Mouse (Mus musculus) neural tube, embryonic 14.5 days (tissue): ENCODE data around the gene Olfr168. TPM values are rescaled to one million over a fixed set of nuclear protein-coding genes. Genes with fewer than 3 reads are reported as not detected.
"Not testable (repeated sequence)": the region's sequence is repeated elsewhere in the genome, so short reads cannot be mapped to it uniquely, and the experiment has no call there.

Experiments
- ATAC-seq: fragments of 200-750 bp; cut with Nextera tagmentation; 2 replicates; pipeline ENCODE4 v1.8.0; 2017; ENCODE audit warnings: low read depth, mild to moderate bottlenecking, moderate TSS enrichment, moderate library complexity
- H3K27ac ChIP-seq: fragments of 300-500 bp; sonication (generic); 2 replicates; pipeline ENCODE4 v1.5.1; 2014; ENCODE audit warnings: low read depth, mild to moderate bottlenecking, control low read depth, low read length, moderate library complexity, mixed read lengths
- H3K27me3 ChIP-seq: fragments of 300-500 bp; sonication (generic); 2 replicates; pipeline ENCODE4 v1.6.1; 2014; ENCODE audit warnings: low read length; ENCODE audit not compliant: control insufficient read depth, insufficient read depth
- H3K36me3 ChIP-seq: fragments of 300-500 bp; sonication (generic); 2 replicates; pipeline ENCODE4 v1.6.1; 2014; ENCODE audit warnings: low read length, mixed read lengths; ENCODE audit not compliant: control insufficient read depth, insufficient read depth
- H3K4me1 ChIP-seq: fragments of 300-500 bp; sonication (generic); 2 replicates; pipeline ENCODE4 v1.6.1; 2014; ENCODE audit warnings: low read length; ENCODE audit not compliant: control insufficient read depth, insufficient read depth
- H3K4me2 ChIP-seq: fragments of 300-500 bp; sonication (generic); 2 replicates; pipeline ENCODE4 v1.6.1; 2014; ENCODE audit warnings: mild to moderate bottlenecking, low read depth, low read length, control low read depth
- H3K4me3 ChIP-seq: fragments of 300-500 bp; sonication (generic); 2 replicates; pipeline ENCODE4 v1.5.1; 2014; ENCODE audit warnings: low read depth, low read length, control low read depth, mixed read lengths
- H3K9ac ChIP-seq: fragments of 300-500 bp; sonication (generic); replicated peaks from 2 replicates; pipeline ENCODE4 v1.6.1; 2014; ENCODE audit warnings: low read depth, mild to moderate bottlenecking, control low read depth, low read length, mixed read lengths
- H3K9me3 ChIP-seq: fragments of 300-500 bp; sonication (generic); 2 replicates; pipeline ENCODE4 v1.6.1; 2016; ENCODE audit warnings: low read length; ENCODE audit not compliant: control insufficient read depth
- WGBS: fragments of 180-500 bp; shearing (Covaris S2); extraction: QIAGEN DNeasy Blood & Tissue Kit; methylation state at CpG from one replicate; pipeline ENCODE4 v1.1.7; 2014; 5-methylcytosine and 5-hydroxymethylcytosine counted together
- polyA plus RNA-seq: library from polyadenylated mRNA; unstranded; fragments of >200 nt; fragmentation: Nextera tagmentation; extraction: Ambion mirVana; gene quantifications from 2 replicates; pipeline ENCODE4 v1.2.1, GENCODE M21; 2014

Olfr168 gene
- not detected in 2 replicates for polyA plus RNA-seq

- H3K4me3 ChIP-seq, result no peak within 1 kb of the TSS
- ATAC-seq, result no peak
- no peak within 1 kb of the TSS for H3K27ac ChIP-seq
- H3K4me1 ChIP-seq, result no peaks in the 10 kb centered on the region
- no peak within 1 kb of the TSS for H3K9ac ChIP-seq
- H3K4me2 ChIP-seq, result no peak within 1 kb of the TSS
- no peaks in the 10 kb centered on the region for H3K9me3 ChIP-seq
- H3K27me3 ChIP-seq, result no peaks in the 10 kb centered on the region
- H3K36me3 ChIP-seq, result no peaks in the 10 kb centered on the region
These were observed at the start of gene Olfr168 for GRCm38 (mm10) chr16:19535455-19535854. TSS of gene Olfr168 (minus strand) at chr16:19535555.

GRCm38 (mm10) chr16:19571709-19572108, 36.4 kb upstream of the Olfr168 start, which contains the start of gene Olfr169:
TSS of gene Olfr169 (minus strand) at chr16:19571809.
- ATAC-seq, H3K4me3 ChIP-seq, H3K27ac ChIP-seq, H3K4me2 ChIP-seq, H3K27me3 ChIP-seq, H3K36me3 ChIP-seq, H3K9ac ChIP-seq, H3K9me3 ChIP-seq, H3K4me1 ChIP-seq: not testable (repeated sequence)
- 91% methylated on average over 2 of the region's 2 CpGs for WGBS

- H3K9ac ChIP-seq, H3K27ac ChIP-seq, H3K36me3 ChIP-seq, H3K9me3 ChIP-seq, H3K4me1 ChIP-seq, H3K4me2 ChIP-seq, ATAC-seq, H3K4me3 ChIP-seq, H3K27me3 ChIP-seq: not testable (repeated sequence)
- WGBS, result 85% methylated on average over 7 of the region's 7 CpGs
These were observed 18.1 kb upstream of the Olfr168 start for GRCm38 (mm10) chr16:19553429-19553828.

GRCm38 (mm10) chr16:19552246-19552645, 16.9 kb upstream of the Olfr168 start:
- not testable (repeated sequence) for H3K27ac ChIP-seq, H3K27me3 ChIP-seq, ATAC-seq, H3K4me3 ChIP-seq, H3K9me3 ChIP-seq, H3K9ac ChIP-seq, H3K36me3 ChIP-seq, H3K4me1 ChIP-seq, H3K4me2 ChIP-seq
- WGBS, result 93% methylated on average over 3 of the region's 3 CpGs

- Histone ChIP-seq H3K4me1 (no peaks in the 10 kb centered on the region), H3K4me3 (no peak within 1 kb of the TSS), H3K9me3 (no peaks in the 10 kb centered on the region), H3K27me3 (no peaks in the 10 kb centered on the region), H3K9ac (no peak within 1 kb of the TSS), H3K4me2 (no peak within 1 kb of the TSS), H3K27ac (no peak within 1 kb of the TSS), H3K36me3 (no peaks in the 10 kb centered on the region)
- no peak for ATAC-seq
- WGBS, result 82% methylated on average over 2 of the region's 2 CpGs
These were observed 13.2 kb downstream of the Olfr168 start, which contains the start of gene Olfr167 for GRCm38 (mm10) chr16:19522166-19522565. TSS of gene Olfr167 (minus strand) at chr16:19522266.

DNA sequence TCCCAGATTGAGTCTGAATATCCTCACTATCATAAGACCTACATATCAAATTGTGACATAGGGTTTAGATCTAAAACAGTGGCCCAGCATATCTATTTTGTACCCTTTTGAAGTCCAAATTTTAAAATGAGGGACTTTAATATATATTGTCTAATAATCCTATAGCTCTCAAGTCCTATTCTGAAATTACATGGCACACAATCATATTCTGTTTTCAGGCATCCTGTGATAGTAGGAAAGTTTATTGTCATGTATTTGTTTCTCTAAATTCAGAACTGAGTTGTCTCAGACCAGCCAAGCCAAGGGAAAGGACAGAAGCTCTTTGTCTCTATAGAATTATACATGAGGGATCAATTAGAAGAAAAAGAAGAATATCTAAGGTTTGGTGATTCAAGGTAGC, 52.0 kb downstream of the Olfr168 start, which contains the start of gene Olfr166:
Olfr166 (plus strand) TSS at position 301 of the 400 bp plus-strand sequence.
- Histone ChIP-seq H3K27me3 (no peaks in the 10 kb centered on the region), H3K4me1 (no peaks in the 10 kb centered on the region), H3K4me2 (no peak within 1 kb of the TSS), H3K9me3 (no peaks in the 10 kb centered on the region), H3K9ac (no peak within 1 kb of the TSS), H3K4me3 (no peak within 1 kb of the TSS), H3K27ac (no peak within 1 kb of the TSS), H3K36me3 (no peaks in the 10 kb centered on the region)
- no peak for ATAC-seq

Other genes starting within 250 kb of the Olfr168 start
- gene Olfr164, start 221.5 kb downstream of the Olfr168 start, polyA plus RNA-seq, result not detected in 2 replicates
- not detected in 2 replicates for gene Olfr165, start 112.4 kb downstream of the Olfr168 start, polyA plus RNA-seq
- not detected in 2 replicates for gene Olfr166, start 51.9 kb downstream of the Olfr168 start, polyA plus RNA-seq
- gene Olfr167, start 13.3 kb downstream of the Olfr168 start, polyA plus RNA-seq, result not detected in 2 replicates
- gene Olfr169, start 36.3 kb upstream of the Olfr168 start, polyA plus RNA-seq, result not detected in 2 replicates
- not detected in 2 replicates for gene Olfr170, start 76.3 kb upstream of the Olfr168 start, polyA plus RNA-seq
- gene Olfr171, start 94.4 kb upstream of the Olfr168 start, polyA plus RNA-seq, result not detected in 2 replicates
- gene Lamp3, start 170.8 kb upstream of the Olfr168 start, polyA plus RNA-seq, result not detected in 2 replicates
- 51.5 TPM in 2 replicates for gene B3gnt5, start 224.7 kb upstream of the Olfr168 start, polyA plus RNA-seq